ENCODE assay signal across 23 mouse cellular contexts in genomic region chr11:98260706-98261479, GRCm38 (mm10). TPM values are rescaled to one million over a fixed set of nuclear protein-coding genes. Genes with fewer than 3 reads are reported as not detected.
DNase-seq lines count a peak whose midpoint lies in the region; ATAC-seq and TF ChIP-seq lines count a peak whose summit lies in the region.
"Had no signal": no experiment of that assay in that cellular context is flagged by ENCODE, and none has a peak within 500 bp of the region (broad histone marks: within the 10 kb centered on the region; RNA-seq: fewer than 3 reads in every experiment).

No protein-coding gene starts in this region.

- no peak for TF ChIP-seq CTCF in forebrain, postnatal 0 days (IDR thresholded peaks at IDR 0.05; ENCODE audit: low read depth)
- TF ChIP-seq CTCF in hindbrain, postnatal 0 days (IDR thresholded peaks at IDR 0.05; ENCODE audit: low read depth) = no peak

- no peaks in the 10 kb centered on the region for H3K27me3 ChIP-seq in forebrain, embryonic 15.5 days
- no peaks in the 10 kb centered on the region for H3K27me3 ChIP-seq in forebrain, postnatal 0 days (ENCODE audit: insufficient read depth, low read length)
- no peaks in the 10 kb centered on the region for H3K27me3 ChIP-seq in hindbrain, embryonic 13.5 days
- no peaks in the 10 kb centered on the region for H3K27me3 ChIP-seq in hindbrain, embryonic 11.5 days (ENCODE audit: control insufficient read depth, insufficient read depth, low read length)
- H3K27me3 ChIP-seq in midbrain, embryonic 14.5 days (ENCODE audit: control insufficient read depth, insufficient read depth, low read length) = no peaks in the 10 kb centered on the region
- H3K27me3 ChIP-seq in midbrain, embryonic 10.5 days (ENCODE audit: low read depth, poor library complexity, severe bottlenecking) = no peaks in the 10 kb centered on the region
- H3K27me3 ChIP-seq in hindbrain, postnatal 0 days (ENCODE audit: insufficient read depth, low read length) = no peaks in the 10 kb centered on the region
- H3K27me3 ChIP-seq: heart, embryonic 12.5 days; hindbrain, embryonic 15.5 days; neural tube, embryonic 12.5 days had no signal

- peaks cover 11% of the 10 kb centered on the region for H3K36me3 ChIP-seq in forebrain, embryonic 15.5 days
- peaks cover 16% of the 10 kb centered on the region for H3K36me3 ChIP-seq in forebrain, postnatal 0 days (ENCODE audit: insufficient read depth)
- peaks cover 11% of the 10 kb centered on the region for H3K36me3 ChIP-seq in hindbrain, embryonic 13.5 days
- H3K36me3 ChIP-seq in hindbrain, embryonic 11.5 days (ENCODE audit: control insufficient read depth, insufficient read depth, low read length) = no peaks in the 10 kb centered on the region
- H3K36me3 ChIP-seq in midbrain, embryonic 14.5 days (ENCODE audit: control insufficient read depth, insufficient read depth, low read length) = peaks cover 10% of the 10 kb centered on the region
- peaks cover 22% of the 10 kb centered on the region for H3K36me3 ChIP-seq in midbrain, embryonic 10.5 days
- peaks cover 10% of the 10 kb centered on the region; the same call in 1 of the 2 replicates for H3K36me3 ChIP-seq in hindbrain, postnatal 0 days (ENCODE audit: insufficient read depth, low read length)

- no peak overlapping the region for H3K4me2 ChIP-seq in forebrain, embryonic 15.5 days (replicated peaks)
- no peak overlapping the region for H3K4me2 ChIP-seq in forebrain, postnatal 0 days (ENCODE audit: low read depth)
- H3K4me2 ChIP-seq in hindbrain, embryonic 13.5 days = no peak overlapping the region
- H3K4me2 ChIP-seq in hindbrain, embryonic 11.5 days (replicated peaks; ENCODE audit: low read depth, low read length) = no peak overlapping the region
- no peak overlapping the region for H3K4me2 ChIP-seq in midbrain, embryonic 14.5 days (ENCODE audit: low read length)
- no peak overlapping the region for H3K4me2 ChIP-seq in hindbrain, postnatal 0 days (ENCODE audit: low read depth, low read length)
- H3K4me2 ChIP-seq: heart, embryonic 12.5 days; hindbrain, embryonic 15.5 days; neural tube, embryonic 12.5 days had no signal

- H3K27ac ChIP-seq in forebrain, embryonic 15.5 days (replicated peaks) = peak overlapping the region; percentile 64
- no peak overlapping the region for H3K27ac ChIP-seq in forebrain, postnatal 0 days (ENCODE audit: low read depth, low read length)
- H3K27ac ChIP-seq in hindbrain, embryonic 13.5 days = peak overlapping the region; percentile 52; the same call in 1 of the 2 replicates
- H3K27ac ChIP-seq in hindbrain, embryonic 11.5 days (ENCODE audit: low read depth, low read length) = no peak overlapping the region
- 0 out of 2 replicates have a peak overlapping the region, but pooled peaks have one; percentile 20 for H3K27ac ChIP-seq in midbrain, embryonic 14.5 days (replicated peaks; ENCODE audit: low read depth, low read length)
- H3K27ac ChIP-seq in midbrain, embryonic 10.5 days (replicated peaks) = no peak overlapping the region
- no peak overlapping the region for H3K27ac ChIP-seq in hindbrain, postnatal 0 days
- H3K27ac ChIP-seq: hindbrain, embryonic 15.5 days; neural tube, embryonic 12.5 days had no signal

- H3K9ac ChIP-seq in forebrain, embryonic 15.5 days (replicated peaks) = no peak overlapping the region
- no peak overlapping the region for H3K9ac ChIP-seq in forebrain, postnatal 0 days
- H3K9ac ChIP-seq in hindbrain, embryonic 13.5 days = peak overlapping the region; percentile 29; the same call in 1 of the 2 replicates
- H3K9ac ChIP-seq in hindbrain, embryonic 11.5 days (ENCODE audit: low read depth, low read length) = no peak overlapping the region
- 0 out of 2 replicates have a peak overlapping the region, but pooled peaks have one; percentile 31 for H3K9ac ChIP-seq in midbrain, embryonic 14.5 days (replicated peaks; ENCODE audit: low read length)
- H3K9ac ChIP-seq in hindbrain, postnatal 0 days (replicated peaks; ENCODE audit: low read length) = no peak overlapping the region
- H3K9ac ChIP-seq: heart, embryonic 12.5 days; hindbrain, embryonic 15.5 days; neural tube, embryonic 12.5 days had no signal

- peaks cover 20% of the 10 kb centered on the region for H3K4me1 ChIP-seq in forebrain, embryonic 15.5 days
- H3K4me1 ChIP-seq in forebrain, postnatal 0 days (ENCODE audit: insufficient read depth) = no peaks in the 10 kb centered on the region
- peaks cover 22% of the 10 kb centered on the region for H3K4me1 ChIP-seq in hindbrain, embryonic 13.5 days (replicated peaks)
- no peaks in the 10 kb centered on the region for H3K4me1 ChIP-seq in hindbrain, embryonic 11.5 days (replicated peaks; ENCODE audit: control insufficient read depth, insufficient read depth, low read length)
- no peaks in the 10 kb centered on the region for H3K4me1 ChIP-seq in midbrain, embryonic 14.5 days (ENCODE audit: control insufficient read depth, insufficient read depth, low read length)
- H3K4me1 ChIP-seq in midbrain, embryonic 10.5 days = no peaks in the 10 kb centered on the region
- H3K4me1 ChIP-seq in hindbrain, postnatal 0 days (ENCODE audit: insufficient read depth, low read length) = no peaks in the 10 kb centered on the region

- ATAC-seq in forebrain, embryonic 15.5 days (replicated peaks) = no peak
- no peak for ATAC-seq in forebrain, postnatal 0 days
- no peak for ATAC-seq in hindbrain, embryonic 13.5 days (ENCODE audit: low FRiP score)
- ATAC-seq in hindbrain, embryonic 11.5 days (ENCODE audit: low FRiP score) = no peak
- ATAC-seq in midbrain, embryonic 14.5 days (ENCODE audit: low FRiP score, low TSS enrichment) = no peak
- no peak for ATAC-seq in hindbrain, postnatal 0 days
- ATAC-seq: CD4-positive, CD25-positive, alpha-beta regulatory T cell, adult 4 months; intestine, embryonic 16.5 days had no signal

- WGBS in forebrain, embryonic 15.5 days = 39% methylated on average over 8 of the region's 8 CpGs
- WGBS in forebrain, postnatal 0 days = 26% methylated on average over 8 of the region's 8 CpGs
- WGBS in hindbrain, embryonic 13.5 days = 59% methylated on average over 8 of the region's 8 CpGs
- 80% methylated on average over 8 of the region's 8 CpGs for WGBS in hindbrain, embryonic 11.5 days
- WGBS in midbrain, embryonic 14.5 days = 65% methylated on average over 8 of the region's 8 CpGs
- 78% methylated on average over 8 of the region's 8 CpGs for WGBS in midbrain, embryonic 10.5 days
- 44% methylated on average over 8 of the region's 8 CpGs for WGBS in hindbrain, postnatal 0 days

- DNase-seq in forebrain, postnatal 0 days = no peak
- DNase-seq in hindbrain, embryonic 11.5 days (ENCODE audit: low spot score) = no peak
- DNase-seq in midbrain, embryonic 14.5 days = peak; percentile 15
- no peak for DNase-seq in midbrain, embryonic 10.5 days (ENCODE audit: low spot score)
- peak; percentile 10 for DNase-seq in hindbrain, postnatal 0 days (ENCODE audit: low spot score)
- no peak for DNase-seq in thymus, postnatal 14 days
- DNase-seq: adrenal gland, postnatal 14 days; cerebellum, adult 11 months; cerebellum, adult 9-11 months; heart, postnatal 10 days; kidney, adult 9 months; kidney, postnatal 14 days; lung, postnatal 4 days; right cerebral cortex, adult 18-20 months; right cerebral cortex, postnatal 4 days; thymus, adult 2 months had no signal

- H3K9me3 ChIP-seq in forebrain, embryonic 15.5 days = no peaks in the 10 kb centered on the region
- no peaks in the 10 kb centered on the region for H3K9me3 ChIP-seq in forebrain, postnatal 0 days (ENCODE audit: low read length)
- H3K9me3 ChIP-seq in hindbrain, embryonic 13.5 days = no peaks in the 10 kb centered on the region
- H3K9me3 ChIP-seq in hindbrain, embryonic 11.5 days (ENCODE audit: control insufficient read depth, low read length) = no peaks in the 10 kb centered on the region
- no peaks in the 10 kb centered on the region for H3K9me3 ChIP-seq in midbrain, embryonic 14.5 days (ENCODE audit: control insufficient read depth, low read length)
- no peaks in the 10 kb centered on the region for H3K9me3 ChIP-seq in midbrain, embryonic 10.5 days (replicated peaks)
- no peaks in the 10 kb centered on the region for H3K9me3 ChIP-seq in hindbrain, postnatal 0 days (ENCODE audit: low read length)
- H3K9me3 ChIP-seq: heart, embryonic 12.5 days; hindbrain, embryonic 15.5 days; neural tube, embryonic 12.5 days had no signal

- no peak overlapping the region for H3K4me3 ChIP-seq in forebrain, embryonic 15.5 days
- no peak overlapping the region for H3K4me3 ChIP-seq in forebrain, postnatal 0 days (ENCODE audit: low read depth, low read length)
- no peak overlapping the region for H3K4me3 ChIP-seq in hindbrain, embryonic 13.5 days
- H3K4me3 ChIP-seq in hindbrain, embryonic 11.5 days (ENCODE audit: low read depth, low read length) = no peak overlapping the region
- H3K4me3 ChIP-seq in midbrain, embryonic 14.5 days (replicated peaks; ENCODE audit: low read depth, low read length) = no peak overlapping the region
- H3K4me3 ChIP-seq in midbrain, embryonic 10.5 days = no peak overlapping the region
- H3K4me3 ChIP-seq in hindbrain, postnatal 0 days (ENCODE audit: low read length) = no peak overlapping the region
- H3K4me3 ChIP-seq: heart, embryonic 12.5 days; hindbrain, embryonic 15.5 days; neural tube, embryonic 12.5 days had no signal

RNA-seq across cellular contexts. Expression of gene Cdk12, which starts 58.0 kb away (rescaled TPM):
- polyA plus RNA-seq in forebrain, embryonic 15.5 days (2015; fragmentation: Nextera tagmentation; extraction: Ambion mirVana) = 13.6 and 15.8 TPM in 2 replicates
- total RNA-seq in forebrain, postnatal 0 days (2014; rRNA removed) = 35.5 and 36.0 TPM in 2 replicates
- polyA plus RNA-seq in forebrain, postnatal 0 days (2015; fragmentation: Nextera tagmentation; extraction: Ambion mirVana) = 2.8 and 4.5 TPM in 2 replicates
- polyA plus RNA-seq in hindbrain, embryonic 13.5 days (2015; fragmentation: Nextera tagmentation; extraction: Ambion mirVana) = 12.1 and 12.2 TPM in 2 replicates
- polyA plus RNA-seq in hindbrain, embryonic 11.5 days (2014; fragmentation: Nextera tagmentation; extraction: Ambion mirVana) = 12.0 and 16.5 TPM in 2 replicates
- 11.1 and 12.4 TPM in 2 replicates for polyA plus RNA-seq in midbrain, embryonic 14.5 days (2014; fragmentation: Nextera tagmentation; extraction: Ambion mirVana)
- polyA plus RNA-seq in midbrain, embryonic 10.5 days (2016; fragmentation: Nextera tagmentation; extraction: Ambion mirVana) = 10.7 and 12.0 TPM in 2 replicates
- 27.4 and 28.5 TPM in 2 replicates for total RNA-seq in hindbrain, postnatal 0 days (2014; rRNA removed)
- 5.8 and 6.6 TPM in 2 replicates for polyA plus RNA-seq in hindbrain, postnatal 0 days (2015; fragmentation: Nextera tagmentation; extraction: Ambion mirVana)

Comparison
In these comparisons a context has a peak if more than half of its experiments do, and no peak if none do; other contexts are left out.
1. H3K27ac ChIP-seq: peak in forebrain, embryonic 15.5 days (single experiment), hindbrain, embryonic 13.5 days (single experiment) and midbrain, embryonic 14.5 days (single experiment); none in forebrain, postnatal 0 days (single experiment), hindbrain, embryonic 11.5 days (single experiment), midbrain, embryonic 10.5 days (single experiment) and hindbrain, postnatal 0 days (single experiment).
2. H3K9ac ChIP-seq: peak in hindbrain, embryonic 13.5 days (single experiment) and midbrain, embryonic 14.5 days (single experiment); none in forebrain, embryonic 15.5 days (single experiment), forebrain, postnatal 0 days (single experiment), hindbrain, embryonic 11.5 days (single experiment) and hindbrain, postnatal 0 days (single experiment).
3. DNase-seq: peak in midbrain, embryonic 14.5 days (single experiment) and hindbrain, postnatal 0 days (single experiment); none in forebrain, postnatal 0 days (single experiment), hindbrain, embryonic 11.5 days (single experiment), midbrain, embryonic 10.5 days (single experiment) and thymus, postnatal 14 days (single experiment).